Mouse (Mus musculus) spleen, adult 2 months (tissue): Measurements from ENCODE around the gene Vps37b.

Experiments used
- CTCF ChIP-seq: fragments of 200-500 bp; IDR thresholded peaks from 2 replicates; pipeline ENCODE4 v1.5.1; 2011; ENCODE audit warnings: mild to moderate bottlenecking, inconsistent platforms; ENCODE audit not compliant: insufficient read depth, insufficient read length, insufficient replicate concordance; ENCODE audit errors: extremely low read depth
- POLR2A ChIP-seq: fragments of 200-500 bp; IDR thresholded peaks from 2 replicates; pipeline ENCODE4 v1.6.1; 2011; ENCODE audit warnings: low read depth, low read length, inconsistent platforms

DNA sequence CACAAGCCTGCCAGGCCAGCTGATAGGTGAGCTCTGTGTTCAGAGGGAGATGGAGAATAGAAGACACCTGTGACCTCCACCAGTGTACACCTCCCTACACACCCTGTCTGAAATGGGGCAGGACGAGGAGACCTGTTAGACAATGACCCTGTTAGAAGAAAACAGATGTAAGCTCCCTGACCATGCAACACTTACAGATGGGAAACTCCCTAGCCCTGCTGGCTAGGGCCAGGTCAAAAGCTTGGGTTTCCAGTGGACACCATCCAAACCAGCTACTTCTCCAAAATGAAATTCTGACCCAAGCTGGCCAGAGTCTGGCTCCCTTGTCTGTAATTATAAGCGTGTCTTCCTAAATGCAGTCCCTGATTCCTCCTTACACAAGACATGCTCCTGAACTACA, 16.3 kb downstream of the Vps37b start:
- no peak for TF ChIP-seq POLR2A
- TF ChIP-seq CTCF: no peak
